Mouse (Mus musculus) cerebellum, adult 2 months (tissue): ENCODE measurements around the gene Afdn. TPM values are rescaled to one million over a fixed set of nuclear protein-coding genes. Genes with fewer than 3 reads are reported as not detected.

Source experiments
- DNase-seq, 2 experiments: peaks; one replicate each; pipeline ENCODE4 v3.0.0; 2021
- H3K27ac ChIP-seq: fragments of 200-500 bp; 2 replicates; pipeline ENCODE4 v1.5.1; 2012; ENCODE audit warnings: low read length, control low read depth, inconsistent platforms; ENCODE audit not compliant: insufficient read depth
- H3K27me3 ChIP-seq: fragments of 200-500 bp; 2 replicates; pipeline ENCODE4 v1.6.1; 2012; ENCODE audit warnings: inconsistent platforms, mild to moderate bottlenecking, low read length, moderate library complexity; ENCODE audit not compliant: control insufficient read depth, insufficient read depth
- H3K4me1 ChIP-seq: fragments of 200-500 bp; 2 replicates; pipeline ENCODE4 v1.6.1; 2011; ENCODE audit warnings: low read length; ENCODE audit not compliant: control insufficient read depth, insufficient read depth
- H3K4me3 ChIP-seq: fragments of 200-500 bp; replicated peaks from 2 replicates; pipeline ENCODE3; 2011; ENCODE audit warnings: mild to moderate bottlenecking, low read depth, low read length, control low read depth; ENCODE audit not compliant: insufficient read depth
- CTCF ChIP-seq: fragments of 200-500 bp; IDR thresholded peaks from 2 replicates; pipeline ENCODE4 v1.5.1; 2011; ENCODE audit warnings: low read depth, mild to moderate bottlenecking, control low read depth, low read length, moderate library complexity, borderline replicate concordance; ENCODE audit not compliant: insufficient read depth
- POLR2A ChIP-seq: fragments of 200-500 bp; IDR thresholded peaks from 2 replicates; pipeline ENCODE4 v1.6.1; 2011; ENCODE audit warnings: low read length, control low read depth, borderline replicate concordance; ENCODE audit not compliant: insufficient read depth
- WGBS: fragments of 180-500 bp; shearing (Covaris S2); methylation state at CpG from one replicate; pipeline ENCODE4 v1.1.7; 2018; 5-methylcytosine and 5-hydroxymethylcytosine counted together
- polyA plus RNA-seq: library from polyadenylated mRNA; depleted of rRNA; stranded (reverse); fragments of >200 nt; gene quantifications from 2 replicates; pipeline ENCODE4 v1.2.3, GENCODE M21; 2012

The Afdn gene
- polyA plus RNA-seq, 1 experiment: 85.5 TPM

DNA sequence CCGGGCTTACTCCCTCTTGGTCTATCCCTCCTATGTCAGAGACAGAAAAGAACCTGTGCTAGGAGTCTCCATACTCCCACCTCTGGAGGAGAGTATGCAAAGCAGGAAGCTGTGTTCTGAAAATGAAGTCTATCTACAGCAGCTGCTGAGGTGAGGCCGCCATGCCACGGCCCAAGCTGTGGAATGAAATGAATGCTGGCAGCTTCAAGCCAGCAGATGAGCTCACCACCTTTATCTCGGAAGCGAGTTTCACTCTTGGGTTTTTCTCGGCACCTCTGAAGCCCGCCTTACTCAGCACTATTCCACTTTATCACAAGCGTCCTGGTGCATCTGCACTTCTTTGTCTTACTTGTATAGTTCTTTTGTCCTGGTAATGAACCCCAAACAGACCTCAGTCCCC lies 27.7 kb upstream of the Afdn start:
- no peak overlapping the region for H3K4me3 ChIP-seq
- no peak for TF ChIP-seq POLR2A
- no peak for TF ChIP-seq CTCF
- 81% methylated on average over 8 of the region's 8 CpGs for WGBS
- no peak overlapping the region for H3K27ac ChIP-seq
- H3K4me1 ChIP-seq: peaks cover 13% of the 10 kb centered on the region
- DNase-seq: no peak
- no peaks in the 10 kb centered on the region for H3K27me3 ChIP-seq

DNA sequence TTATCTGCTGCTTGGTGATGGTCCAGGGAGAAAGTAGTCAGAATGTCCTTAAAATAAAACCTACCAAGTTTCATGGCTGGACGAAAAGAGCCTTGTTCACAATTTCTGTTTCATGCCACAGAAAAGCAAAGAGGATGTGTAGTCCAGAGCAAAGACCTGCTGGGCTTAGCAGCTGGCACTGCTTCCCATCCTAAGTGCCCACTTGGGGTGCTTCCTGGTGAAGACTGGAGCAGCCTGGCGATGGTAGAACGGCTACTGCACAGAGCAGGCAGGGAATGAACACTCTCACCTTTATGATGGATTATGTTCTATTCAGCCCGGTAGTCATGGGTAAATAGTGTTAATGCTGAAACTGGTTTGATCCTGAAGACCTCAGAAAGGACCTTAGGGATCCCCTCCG lies 26.4 kb upstream of the Afdn start:
- WGBS: 67% methylated on average over 5 of the region's 5 CpGs
- Histone ChIP-seq H3K27ac (no peak overlapping the region), H3K27me3 (no peaks in the 10 kb centered on the region), H3K4me1 (peaks cover 13% of the 10 kb centered on the region), H3K4me3 (no peak overlapping the region)
- TF ChIP-seq POLR2A (no peak), CTCF (no peak)
- DNase-seq: no peak

DNA sequence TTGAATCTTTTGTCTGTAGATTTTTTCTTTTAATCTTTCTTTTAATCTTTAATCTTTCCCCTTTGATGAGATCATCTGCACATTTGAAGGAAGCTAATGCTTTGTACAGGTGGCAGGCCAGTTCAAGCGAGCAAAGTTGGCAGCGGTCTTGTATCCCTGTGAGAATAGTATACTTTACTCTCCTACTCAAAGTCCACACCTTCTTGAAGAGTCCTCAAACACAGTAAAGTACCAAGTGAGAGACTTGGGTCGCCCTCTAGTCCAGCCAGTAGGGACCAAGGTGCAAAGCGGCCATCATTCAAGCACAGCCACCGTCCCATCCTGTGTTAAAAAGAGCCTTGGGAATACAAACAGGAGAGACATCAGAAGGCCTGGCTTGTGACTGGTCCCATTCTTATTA lies 25.3 kb upstream of the Afdn start:
- WGBS: 96% methylated on average over 5 of the region's 5 CpGs
- H3K27ac ChIP-seq: no peak overlapping the region

DNA sequence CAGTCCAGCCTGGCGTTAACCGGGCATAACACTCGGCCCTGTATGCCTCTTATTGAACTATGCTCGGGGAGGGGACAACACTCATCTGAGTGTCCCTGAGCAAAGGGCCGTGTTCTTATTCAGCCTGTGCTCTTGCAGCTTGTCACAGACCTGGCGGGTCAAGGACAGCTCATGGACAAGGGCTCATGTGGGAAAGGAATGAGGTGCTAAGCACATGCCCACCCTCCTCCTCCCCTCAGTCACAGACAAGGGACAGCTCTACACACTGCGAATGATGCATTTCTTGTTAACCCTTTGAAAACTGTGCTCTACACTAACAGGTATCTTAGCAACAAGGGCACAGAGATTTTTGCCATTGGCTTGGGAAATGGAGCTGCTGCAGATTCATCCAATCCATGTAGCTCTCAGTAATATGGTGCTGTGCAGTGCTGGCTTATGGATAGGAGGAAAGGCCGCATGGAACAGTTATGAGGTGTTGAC lies 24.5 kb upstream of the Afdn start:
- H3K27ac ChIP-seq: no peak overlapping the region
- H3K4me3 ChIP-seq: no peak overlapping the region
- TF ChIP-seq POLR2A: no peak
- TF ChIP-seq CTCF: no peak
- no peak for DNase-seq
- H3K4me1 ChIP-seq: peaks cover 13% of the 10 kb centered on the region
- no peaks in the 10 kb centered on the region for H3K27me3 ChIP-seq
- 88% methylated on average over 8 of the region's 8 CpGs for WGBS

More for the DNA sequence above, 25.3 kb upstream of the Afdn start:
- TF ChIP-seq POLR2A (no peak), CTCF (no peak)
- H3K4me1 ChIP-seq: peaks cover 13% of the 10 kb centered on the region
- H3K27me3 ChIP-seq: no peaks in the 10 kb centered on the region
- no peak for DNase-seq
- no peak overlapping the region for H3K4me3 ChIP-seq

DNA sequence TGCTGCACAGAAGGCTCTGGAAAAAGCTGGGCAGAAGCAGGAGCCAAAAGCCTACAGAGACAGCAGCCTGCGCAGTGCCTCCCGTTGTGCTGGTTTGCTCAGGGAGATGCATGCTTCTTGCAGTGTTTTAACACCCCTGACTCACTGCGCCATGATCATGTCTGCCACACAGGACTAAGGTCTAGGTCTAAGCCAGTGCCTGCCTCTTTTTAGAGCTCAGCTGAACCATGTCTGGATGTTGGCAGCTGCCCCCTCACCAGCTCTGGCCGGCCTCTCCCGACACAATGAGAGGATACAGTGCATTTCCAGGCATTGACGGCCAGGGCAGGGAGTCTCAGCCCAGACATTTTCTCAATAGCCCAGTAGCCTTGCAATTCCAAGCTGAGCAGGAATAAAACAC lies 23.0 kb upstream of the Afdn start:
- TF ChIP-seq CTCF (no peak), POLR2A (no peak)
- no peak overlapping the region for H3K27ac ChIP-seq
- peak; percentile 35 to 45 for DNase-seq
- H3K27me3 ChIP-seq: no peaks in the 10 kb centered on the region
- WGBS: 21% methylated on average over 6 of the region's 6 CpGs
- peaks cover 6% of the 10 kb centered on the region; the same call in 1 of the 2 replicates for H3K4me1 ChIP-seq
- H3K4me3 ChIP-seq: no peak overlapping the region

DNA sequence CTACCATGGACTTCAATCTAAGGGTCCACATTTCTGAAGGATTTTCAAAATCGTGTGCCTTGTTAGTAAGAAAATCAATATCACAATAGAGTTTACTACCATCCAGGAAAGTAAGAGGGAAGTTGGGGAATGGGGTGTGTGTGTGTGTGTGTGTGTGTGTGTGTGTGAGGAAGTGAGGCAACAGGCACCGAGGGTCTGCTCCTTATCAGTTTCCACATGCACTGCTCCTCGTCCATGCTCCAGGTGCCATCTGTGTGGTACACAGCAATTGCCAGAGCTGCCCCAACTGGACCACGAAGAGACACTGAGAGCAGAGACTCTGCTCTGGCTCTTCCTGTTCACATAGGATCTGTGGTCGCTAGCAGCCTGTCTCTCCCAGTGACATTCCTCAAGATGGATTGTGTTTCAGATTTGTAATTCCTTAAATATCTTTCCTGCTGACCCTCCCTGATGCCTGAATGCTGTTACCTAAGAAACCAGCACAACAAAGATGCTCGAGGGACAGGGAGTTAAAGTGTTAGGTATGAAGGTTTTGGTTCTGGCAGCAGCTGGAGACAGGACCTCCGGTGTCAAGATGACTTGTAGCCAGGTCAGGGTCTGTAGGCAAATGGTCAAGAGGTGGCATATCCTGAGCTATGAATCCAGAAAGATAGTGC lies 22.1 kb upstream of the Afdn start:
- H3K4me3 ChIP-seq: no peak overlapping the region
- DNase-seq: no peak
- H3K27ac ChIP-seq: no peak overlapping the region
- H3K4me1 ChIP-seq: peaks cover 6% of the 10 kb centered on the region; the same call in 1 of the 2 replicates
- WGBS: 75% methylated on average over 7 of the region's 7 CpGs
- H3K27me3 ChIP-seq: no peaks in the 10 kb centered on the region
- TF ChIP-seq POLR2A: no peak
- TF ChIP-seq CTCF: no peak

DNA sequence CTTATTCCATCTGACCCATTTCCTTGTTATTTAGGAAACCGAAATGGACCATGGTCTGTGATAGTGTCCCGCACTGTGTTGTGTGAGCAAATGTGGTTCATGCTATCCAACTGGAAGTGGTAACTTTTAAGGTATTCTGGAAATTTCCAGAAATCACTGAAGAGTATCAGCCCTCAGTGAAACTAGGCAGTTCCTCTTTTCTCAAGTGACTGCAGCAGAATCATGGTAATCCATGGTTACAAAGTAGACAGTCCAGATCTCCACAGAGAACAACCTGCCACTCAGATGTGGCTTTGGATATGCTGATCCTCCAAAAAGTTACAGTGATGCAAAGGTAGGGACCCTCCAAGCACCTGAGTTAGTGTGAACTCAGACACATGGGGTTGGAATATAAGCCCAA lies 21.4 kb upstream of the Afdn start:
- DNase-seq: no peak
- Histone ChIP-seq H3K4me3 (no peak overlapping the region), H3K27ac (no peak overlapping the region), H3K27me3 (no peaks in the 10 kb centered on the region), H3K4me1 (peaks cover 8% of the 10 kb centered on the region; the same call in 1 of the 2 replicates)
- TF ChIP-seq POLR2A (no peak), CTCF (no peak)
- WGBS: 95% methylated on average over 2 of the region's 2 CpGs

DNA sequence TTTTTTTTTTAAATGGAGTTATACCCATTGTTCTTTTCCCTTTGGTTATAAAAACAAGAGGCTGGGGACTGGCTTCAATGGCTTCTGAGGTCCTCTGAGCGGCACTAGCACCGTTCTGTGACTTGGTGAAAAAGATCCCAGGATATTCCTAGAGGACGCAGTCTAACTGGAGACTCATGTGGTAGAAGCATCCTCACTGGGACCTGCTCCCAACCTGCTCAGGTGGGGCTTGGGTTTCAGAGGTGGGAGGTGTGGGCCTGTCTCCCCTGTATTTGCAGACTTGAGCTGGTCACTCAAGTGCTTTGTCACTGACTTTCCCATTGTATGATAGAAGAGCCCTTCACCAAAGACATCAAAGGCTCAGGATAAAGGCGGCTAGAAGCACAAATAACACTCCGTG lies 20.4 kb upstream of the Afdn start:
- H3K27ac ChIP-seq: no peak overlapping the region
- no peak for DNase-seq
- WGBS: 94% methylated on average over 5 of the region's 5 CpGs
- peaks cover 11% of the 10 kb centered on the region for H3K4me1 ChIP-seq
- no peaks in the 10 kb centered on the region for H3K27me3 ChIP-seq
- H3K4me3 ChIP-seq: no peak overlapping the region
- no peak for TF ChIP-seq POLR2A
- TF ChIP-seq CTCF: no peak

DNA sequence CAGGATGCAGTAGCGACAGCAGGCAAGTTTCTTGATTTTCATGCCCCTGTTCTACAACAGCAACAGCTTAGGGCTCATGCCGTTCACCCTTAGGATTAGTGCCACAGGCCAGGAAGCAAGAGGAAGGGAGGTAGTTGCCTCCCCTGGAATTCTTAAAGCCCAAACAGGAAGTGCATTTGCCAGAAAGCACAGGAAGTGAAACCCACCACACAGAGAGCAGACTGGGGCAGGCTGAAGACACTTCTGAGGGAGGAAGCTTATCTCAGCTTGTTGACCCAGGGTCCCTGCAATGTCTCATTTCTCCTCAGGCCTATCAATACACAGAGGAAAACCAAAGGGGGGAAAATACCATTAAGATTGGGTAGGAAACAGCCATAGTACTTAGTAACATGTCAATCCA lies 19.5 kb upstream of the Afdn start:
- no peak overlapping the region for H3K4me3 ChIP-seq
- no peak for TF ChIP-seq POLR2A
- no peak for TF ChIP-seq CTCF
- no peaks in the 10 kb centered on the region for H3K27me3 ChIP-seq
- peaks cover 17% of the 10 kb centered on the region for H3K4me1 ChIP-seq
- 73% methylated on average over 2 of the region's 2 CpGs for WGBS
- DNase-seq: no peak
- H3K27ac ChIP-seq: no peak overlapping the region
